Mouse (Mus musculus): ENCODE measurements around the gene Eno3. TPM values are rescaled to one million over a fixed set of nuclear protein-coding genes. Genes with fewer than 3 reads are reported as not detected.

Eno3 gene
- total and polyA plus RNA-seq, 2 experiments from 2014 or later = 1,204 to 1,376 TPM

DNA sequence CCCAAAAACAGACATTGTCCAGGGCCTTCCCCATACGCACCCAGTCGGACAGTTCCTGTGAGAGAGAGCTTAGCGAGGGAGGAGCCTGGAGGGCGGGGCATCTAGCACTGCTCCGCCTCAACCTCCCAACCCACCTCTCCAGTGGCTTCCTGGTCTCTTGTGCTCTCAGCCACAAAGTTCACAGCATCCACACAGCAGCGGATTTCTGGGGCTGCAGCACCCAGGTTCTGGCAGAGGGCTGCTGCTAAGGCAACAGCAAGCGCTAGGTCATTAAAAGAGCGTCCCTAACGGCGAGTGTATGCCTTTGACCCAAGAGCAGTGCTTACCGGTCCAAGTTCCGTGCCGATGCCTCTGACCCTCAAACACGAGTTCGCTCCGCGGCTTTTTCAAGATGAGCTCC, 41.9 kb upstream of the Eno3 start:
- Histone ChIP-seq H3K9ac (replicated peaks; ENCODE audit: low read depth, low read length) (peak overlapping the region; percentile 28; the same call in 1 of the 2 replicates), H3K36me3 (replicated peaks; ENCODE audit: control insufficient read depth, insufficient read depth, low read length) (peaks cover 33% of the 10 kb centered on the region), H3K4me1 (ENCODE audit: control insufficient read depth, insufficient read depth) (peaks cover 15% of the 10 kb centered on the region), H3K9me3 (replicated peaks; ENCODE audit: control insufficient read depth, low read length) (no peaks in the 10 kb centered on the region), H3K4me2 (ENCODE audit: low read depth, low read length) (peak overlapping the region; percentile 76), H3K27ac (ENCODE audit: low read depth) (peak overlapping the region; percentile 59), H3K27me3 (ENCODE audit: control insufficient read depth, insufficient read depth, low read length) (peaks cover 8% of the 10 kb centered on the region; the same call in 1 of the 2 replicates), H3K4me3 (ENCODE audit: low read depth, low read length) (peak overlapping the region; percentile 45)
- DNase-seq (ENCODE audit: low spot score) (peak; percentile 49), ATAC-seq (ENCODE audit: insufficient read depth, low read depth) (peak; percentile 72)
- 2% methylated on average over 17 of the region's 17 CpGs for WGBS
- TF ChIP-seq EP300 (IDR thresholded peaks at IDR 0.05; ENCODE audit: low read depth) (no peak), CTCF (IDR thresholded peaks at IDR 0.05; ENCODE audit: low read depth) (no peak)

DNA sequence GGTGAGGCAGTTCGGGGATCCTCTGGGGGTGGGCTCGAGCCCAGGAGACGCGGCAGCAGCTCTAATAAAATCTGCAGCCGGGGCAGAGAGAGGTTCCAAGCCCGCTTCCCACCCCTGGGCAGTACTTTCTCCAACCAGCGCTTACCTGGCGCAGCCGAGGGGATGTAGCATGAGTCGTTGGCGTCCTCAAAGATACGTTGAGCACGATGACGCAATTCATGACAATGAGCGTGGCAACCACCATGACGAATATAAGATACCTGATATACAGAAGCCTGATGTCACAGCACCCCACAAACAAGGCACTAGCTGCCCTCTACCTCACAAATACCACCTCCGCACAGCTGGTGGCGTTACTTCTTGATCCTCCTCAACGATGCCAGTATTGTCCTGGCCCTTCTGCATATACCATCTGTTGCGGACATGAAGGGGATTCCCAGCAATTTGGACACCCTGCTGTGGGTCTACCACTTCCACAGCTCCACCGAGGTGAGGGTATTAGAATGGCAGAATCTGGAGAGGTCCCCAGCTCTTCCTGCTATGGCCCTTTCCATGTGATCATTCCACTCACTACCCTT, 41.4 kb upstream of the Eno3 start, which contains the start of gene 4930544D05Rik:
Gene 4930544D05Rik, plus strand, starts transcription at position 333 of the 578 bp plus-strand sequence.
- no peak for DNase-seq (ENCODE audit: low spot score)
- 13% methylated on average over 21 of the region's 21 CpGs for whole genome bisulfite sequencing
- ATAC-seq (ENCODE audit: insufficient read depth, low read depth) = no peak
- Histone ChIP-seq H3K9ac (replicated peaks; ENCODE audit: low read depth, low read length) (peak within 1 kb of the TSS; percentile 28; the same call in 1 of the 2 replicates), H3K4me1 (ENCODE audit: control insufficient read depth, insufficient read depth) (peaks cover 15% of the 10 kb centered on the region), H3K4me3 (ENCODE audit: low read depth, low read length) (peak within 1 kb of the TSS; percentile 45), H3K36me3 (replicated peaks; ENCODE audit: control insufficient read depth, insufficient read depth, low read length) (peaks cover 28% of the 10 kb centered on the region), H3K27me3 (ENCODE audit: control insufficient read depth, insufficient read depth, low read length) (peaks cover 8% of the 10 kb centered on the region; the same call in 1 of the 2 replicates), H3K9me3 (replicated peaks; ENCODE audit: control insufficient read depth, low read length) (no peaks in the 10 kb centered on the region), H3K27ac (ENCODE audit: low read depth) (peak within 1 kb of the TSS; percentile 59), H3K4me2 (ENCODE audit: low read depth, low read length) (peak within 1 kb of the TSS; percentile 76)
- no peak for TF ChIP-seq CTCF (IDR thresholded peaks at IDR 0.05; ENCODE audit: low read depth)

DNA sequence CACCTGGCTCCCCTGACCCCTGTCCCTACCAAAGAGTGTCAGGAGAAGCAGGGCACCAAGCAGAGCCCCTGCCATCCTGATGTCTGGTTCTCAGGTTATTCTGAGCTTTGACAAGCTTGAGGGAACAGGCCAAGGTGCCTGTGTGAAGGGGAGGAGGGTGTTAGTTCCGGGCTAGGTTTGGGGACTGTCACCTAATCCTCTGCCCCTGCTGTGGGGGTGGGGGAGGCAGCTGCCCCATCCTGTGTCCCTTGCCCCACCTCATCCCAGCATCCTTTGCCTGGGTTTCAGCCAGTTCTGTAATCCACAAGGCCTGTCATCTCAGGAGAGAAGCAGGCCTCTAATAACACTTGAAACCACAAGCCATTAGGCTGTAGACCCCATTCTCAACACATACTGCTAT, 37.9 kb upstream of the Eno3 start, which contains the start of gene Chrne:
Gene Chrne, minus strand, starts transcription at position 116 of the 400 bp plus-strand sequence.
- no peaks in the 10 kb centered on the region for H3K9me3 ChIP-seq (replicated peaks; ENCODE audit: control insufficient read depth, low read length)
- no peak for TF ChIP-seq CTCF (IDR thresholded peaks at IDR 0.05; ENCODE audit: low read depth)
- TF ChIP-seq EP300 (IDR thresholded peaks at IDR 0.05; ENCODE audit: low read depth) = no peak
- H3K27ac ChIP-seq (ENCODE audit: low read depth) = no peak within 1 kb of the TSS
- H3K36me3 ChIP-seq (replicated peaks; ENCODE audit: control insufficient read depth, insufficient read depth, low read length) = no peaks in the 10 kb centered on the region
- H3K4me2 ChIP-seq (ENCODE audit: low read depth, low read length) = no peak within 1 kb of the TSS
- H3K9ac ChIP-seq (replicated peaks; ENCODE audit: low read depth, low read length) = no peak within 1 kb of the TSS
- H3K4me1 ChIP-seq (ENCODE audit: control insufficient read depth, insufficient read depth) = peaks cover 15% of the 10 kb centered on the region
- peaks cover 8% of the 10 kb centered on the region; the same call in 1 of the 2 replicates for H3K27me3 ChIP-seq (ENCODE audit: control insufficient read depth, insufficient read depth, low read length)
- ATAC-seq (ENCODE audit: insufficient read depth, low read depth) (no peak), DNase-seq (ENCODE audit: low spot score) (no peak)
- WGBS = 37% methylated on average over 1 of the region's 1 CpGs
- H3K4me3 ChIP-seq (ENCODE audit: low read depth, low read length) = no peak within 1 kb of the TSS

DNA sequence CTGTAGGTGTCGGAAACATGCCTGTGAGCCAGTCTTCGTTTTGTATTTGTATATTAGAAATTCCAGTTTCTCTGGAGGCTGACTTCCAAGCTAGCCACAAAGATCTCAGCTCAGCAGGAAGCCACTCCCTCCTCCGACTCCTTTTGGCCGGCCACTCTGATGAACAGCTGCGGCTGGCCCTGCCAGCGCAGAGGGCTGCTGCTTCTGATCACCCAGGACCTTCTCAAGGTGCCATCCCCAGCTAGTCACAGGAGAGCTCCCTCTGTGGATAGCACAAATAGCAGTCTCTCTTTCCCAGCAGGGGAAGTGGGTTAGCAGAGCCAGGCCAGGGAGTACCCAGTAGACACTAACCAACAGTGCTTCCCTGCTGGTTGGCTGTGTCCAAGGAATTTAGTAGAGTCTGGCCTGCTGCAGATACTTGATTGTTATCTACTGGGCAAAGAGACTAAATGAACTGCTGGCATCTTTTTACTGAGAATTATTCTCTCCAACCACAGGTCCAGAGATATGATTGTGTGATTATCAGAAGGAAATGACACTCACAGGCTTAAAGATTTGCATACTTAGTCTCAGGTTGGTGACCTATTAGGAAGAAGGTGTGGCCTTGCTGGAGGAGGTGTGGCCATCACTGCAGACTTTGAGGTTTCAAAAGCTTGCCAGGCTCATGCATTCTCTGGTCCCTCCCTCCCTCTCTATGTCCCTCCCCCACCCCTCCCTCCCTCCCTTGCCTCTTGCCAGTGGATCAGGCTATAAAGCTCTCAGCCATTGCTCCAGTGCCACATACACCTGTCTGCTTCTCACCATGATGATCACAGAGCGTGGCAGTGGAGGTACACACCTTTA, 34.8 kb upstream of the Eno3 start:
- ATAC-seq (ENCODE audit: insufficient read depth, low read depth) (no peak), DNase-seq (ENCODE audit: low spot score) (no peak)
- Histone ChIP-seq H3K9ac (replicated peaks; ENCODE audit: low read depth, low read length) (no peak overlapping the region), H3K36me3 (replicated peaks; ENCODE audit: control insufficient read depth, insufficient read depth, low read length) (no peaks in the 10 kb centered on the region), H3K4me2 (ENCODE audit: low read depth, low read length) (no peak overlapping the region), H3K4me3 (ENCODE audit: low read depth, low read length) (no peak overlapping the region), H3K4me1 (ENCODE audit: control insufficient read depth, insufficient read depth) (no peaks in the 10 kb centered on the region), H3K9me3 (replicated peaks; ENCODE audit: control insufficient read depth, low read length) (no peaks in the 10 kb centered on the region), H3K27me3 (ENCODE audit: control insufficient read depth, insufficient read depth, low read length) (no peaks in the 10 kb centered on the region), H3K27ac (ENCODE audit: low read depth) (no peak overlapping the region)
- TF ChIP-seq CTCF (IDR thresholded peaks at IDR 0.05; ENCODE audit: low read depth) = no peak
- no peak for TF ChIP-seq EP300 (IDR thresholded peaks at IDR 0.05; ENCODE audit: low read depth)
- 27% methylated on average over 7 of the region's 7 CpGs for WGBS

DNA sequence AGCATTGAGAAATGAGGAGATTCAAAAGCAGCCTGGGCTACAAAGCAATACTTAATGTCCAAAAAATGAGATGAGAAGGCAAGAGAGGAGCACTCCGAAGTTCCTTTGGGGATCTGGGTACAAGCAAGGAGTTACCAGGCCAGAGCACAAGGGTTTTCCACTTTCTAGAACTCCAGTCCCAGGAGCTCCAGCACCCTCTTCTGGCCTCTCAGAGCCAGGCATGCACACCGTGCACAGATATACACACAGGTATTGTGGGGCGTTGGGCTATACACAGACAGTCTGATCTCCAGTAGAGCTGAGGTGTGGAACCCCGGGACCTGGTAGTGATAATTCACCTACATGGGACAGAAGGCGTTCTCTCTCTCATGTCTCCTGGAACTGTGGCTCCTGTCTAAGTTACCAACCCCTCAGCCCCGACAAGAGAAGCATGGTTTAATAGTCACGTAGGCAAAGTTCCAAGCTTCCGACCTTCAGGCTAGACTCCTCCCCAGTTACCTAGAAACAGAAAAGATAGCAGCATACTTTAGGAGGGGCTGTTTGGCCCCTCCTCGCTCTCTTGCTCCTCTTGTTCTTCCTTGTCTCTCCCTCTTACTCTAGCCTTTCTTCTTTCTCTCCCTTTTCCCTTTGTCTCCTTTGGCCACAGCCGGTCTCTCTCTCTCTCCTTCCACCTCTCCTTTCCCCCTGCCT, 33.8 kb upstream of the Eno3 start:
- Histone ChIP-seq H3K4me1 (ENCODE audit: control insufficient read depth, insufficient read depth) (no peaks in the 10 kb centered on the region), H3K4me3 (ENCODE audit: low read depth, low read length) (no peak overlapping the region), H3K9ac (replicated peaks; ENCODE audit: low read depth, low read length) (no peak overlapping the region), H3K27me3 (ENCODE audit: control insufficient read depth, insufficient read depth, low read length) (no peaks in the 10 kb centered on the region), H3K4me2 (ENCODE audit: low read depth, low read length) (no peak overlapping the region), H3K27ac (ENCODE audit: low read depth) (no peak overlapping the region), H3K9me3 (replicated peaks; ENCODE audit: control insufficient read depth, low read length) (no peaks in the 10 kb centered on the region), H3K36me3 (replicated peaks; ENCODE audit: control insufficient read depth, insufficient read depth, low read length) (no peaks in the 10 kb centered on the region)
- ATAC-seq (ENCODE audit: insufficient read depth, low read depth) (no peak), DNase-seq (ENCODE audit: low spot score) (no peak)
- 63% methylated on average over 10 of the region's 10 CpGs for WGBS
- peak; percentile 30 for TF ChIP-seq CTCF (IDR thresholded peaks at IDR 0.05; ENCODE audit: low read depth)
- TF ChIP-seq EP300 (IDR thresholded peaks at IDR 0.05; ENCODE audit: low read depth) = no peak
